Mouse (Mus musculus) heart, embryonic 16.5 days (tissue): ENCODE data around the gene Tmem171. TPM values are rescaled to one million over a fixed set of nuclear protein-coding genes. Genes with fewer than 3 reads are reported as not detected.

Experiments used
- ATAC-seq: fragments of 200-750 bp; cut with Nextera tagmentation; replicated peaks from 2 replicates; pipeline ENCODE4 v1.8.0; 2017; ENCODE audit warnings: moderate number of reproducible peaks; ENCODE audit not compliant: insufficient read depth, low FRiP score; ENCODE audit errors: extremely low read depth
- H3K27ac ChIP-seq: fragments of 300-500 bp; sonication (generic); 2 replicates; pipeline ENCODE4 v1.5.1; 2014; ENCODE audit warnings: mild to moderate bottlenecking, low read length, control low read depth, moderate library complexity
- H3K27me3 ChIP-seq: fragments of 300-500 bp; sonication (generic); 2 replicates; pipeline ENCODE4 v1.6.1; 2014; ENCODE audit warnings: low read length, mixed read lengths; ENCODE audit not compliant: control insufficient read depth, insufficient read depth
- H3K36me3 ChIP-seq: fragments of 300-500 bp; sonication (generic); 2 replicates; pipeline ENCODE4 v1.6.1; 2014; ENCODE audit not compliant: control insufficient read depth, insufficient read depth
- H3K4me1 ChIP-seq: fragments of 300-500 bp; sonication (generic); 2 replicates; pipeline ENCODE4 v1.6.1; 2014; ENCODE audit warnings: low read length, mixed read lengths; ENCODE audit not compliant: control insufficient read depth, insufficient read depth
- H3K4me2 ChIP-seq: fragments of 300-500 bp; sonication (generic); 2 replicates; pipeline ENCODE4 v1.6.1; 2014; ENCODE audit warnings: low read depth, mild to moderate bottlenecking, control low read depth, low read length
- H3K4me3 ChIP-seq: fragments of 300-500 bp; sonication (generic); 2 replicates; pipeline ENCODE4 v1.5.1; 2014; ENCODE audit warnings: mild to moderate bottlenecking, control low read depth, low read length
- H3K9ac ChIP-seq: fragments of 300-500 bp; sonication (generic); 2 replicates; pipeline ENCODE4 v1.6.1; 2014; ENCODE audit warnings: low read length, control low read depth
- H3K9me3 ChIP-seq: fragments of 300-500 bp; sonication (generic); replicated peaks from 2 replicates; pipeline ENCODE4 v1.6.1; 2016; ENCODE audit warnings: low read length; ENCODE audit not compliant: control insufficient read depth
- WGBS: fragments of 180-500 bp; shearing (Covaris S2); extraction: QIAGEN DNeasy Blood & Tissue Kit; methylation state at CpG from one replicate; pipeline ENCODE4 v1.1.7; 2014; 5-methylcytosine and 5-hydroxymethylcytosine counted together
- polyA plus RNA-seq: library from polyadenylated mRNA; unstranded; fragments of >200 nt; fragmentation: Nextera tagmentation; extraction: Ambion mirVana; gene quantifications from 2 replicates; pipeline ENCODE4 v1.2.1, GENCODE M21; 2015

Gene Tmem171
- polyA plus RNA-seq, 1 experiment from 2014 or later = 1.3 TPM

GRCm38 (mm10) chr13:98687931-98688330 lies 6.7 kb downstream of the Tmem171 start:
- no peak for ATAC-seq
- Histone ChIP-seq H3K9me3 (no peaks in the 10 kb centered on the region), H3K4me3 (no peak overlapping the region), H3K9ac (no peak overlapping the region), H3K4me2 (no peak overlapping the region), H3K4me1 (peaks cover 10% of the 10 kb centered on the region), H3K27me3 (no peaks in the 10 kb centered on the region), H3K36me3 (no peaks in the 10 kb centered on the region), H3K27ac (no peak overlapping the region)
- WGBS = 68% methylated on average over 9 of the region's 9 CpGs

GRCm38 (mm10) chr13:98684144-98684900 lies 10.3 kb downstream of the Tmem171 start:
- Histone ChIP-seq H3K4me2 (no peak overlapping the region), H3K4me1 (peaks cover 7% of the 10 kb centered on the region), H3K27me3 (no peaks in the 10 kb centered on the region), H3K9me3 (no peaks in the 10 kb centered on the region), H3K4me3 (no peak overlapping the region), H3K9ac (no peak overlapping the region), H3K36me3 (no peaks in the 10 kb centered on the region), H3K27ac (no peak overlapping the region)
- ATAC-seq = no peak
- 63% methylated on average over 9 of the region's 9 CpGs for WGBS

- Histone ChIP-seq H3K27ac (no peak overlapping the region), H3K4me1 (peaks cover 6% of the 10 kb centered on the region), H3K4me2 (no peak overlapping the region), H3K9ac (no peak overlapping the region), H3K27me3 (no peaks in the 10 kb centered on the region), H3K9me3 (no peaks in the 10 kb centered on the region), H3K4me3 (no peak overlapping the region), H3K36me3 (no peaks in the 10 kb centered on the region)
- no peak for ATAC-seq
- WGBS = 77% methylated on average over 2 of the region's 2 CpGs
Measured at GRCm38 (mm10) chr13:98683412-98683811, 11.2 kb downstream of the Tmem171 start.

- no peaks in the 10 kb centered on the region for H3K9me3 ChIP-seq
- H3K4me3 ChIP-seq = no peak overlapping the region
- no peak overlapping the region for H3K4me2 ChIP-seq
- no peaks in the 10 kb centered on the region for H3K27me3 ChIP-seq
- H3K9ac ChIP-seq = no peak overlapping the region
- H3K36me3 ChIP-seq = no peaks in the 10 kb centered on the region
- no peak overlapping the region for H3K27ac ChIP-seq
- ATAC-seq = 0 out of 2 replicates have a peak, but pooled peaks have one; percentile 18
- 81% methylated on average over 5 of the region's 5 CpGs for WGBS
- H3K4me1 ChIP-seq = peaks cover 6% of the 10 kb centered on the region
Measured at GRCm38 (mm10) chr13:98680470-98681060, 14.1 kb downstream of the Tmem171 start.

- H3K4me2 ChIP-seq = no peak overlapping the region
- H3K27ac ChIP-seq = no peak overlapping the region
- H3K4me3 ChIP-seq = no peak overlapping the region
- no peaks in the 10 kb centered on the region for H3K36me3 ChIP-seq
- no peak overlapping the region for H3K9ac ChIP-seq
- no peak for ATAC-seq
- H3K9me3 ChIP-seq = no peaks in the 10 kb centered on the region
- H3K4me1 ChIP-seq = peaks cover 6% of the 10 kb centered on the region
- H3K27me3 ChIP-seq = no peaks in the 10 kb centered on the region
- WGBS = 31% methylated on average over 4 of the region's 4 CpGs
Measured at GRCm38 (mm10) chr13:98679631-98680041, 15.0 kb downstream of the Tmem171 start.

GRCm38 (mm10) chr13:98679230-98679629 lies 15.4 kb downstream of the Tmem171 start:
- 90% methylated on average over 1 of the region's 1 CpGs for WGBS
- Histone ChIP-seq H3K36me3 (no peaks in the 10 kb centered on the region), H3K9ac (no peak overlapping the region), H3K27ac (no peak overlapping the region), H3K27me3 (no peaks in the 10 kb centered on the region), H3K4me2 (no peak overlapping the region), H3K4me3 (no peak overlapping the region), H3K4me1 (peaks cover 6% of the 10 kb centered on the region), H3K9me3 (no peaks in the 10 kb centered on the region)
- ATAC-seq = no peak

GRCm38 (mm10) chr13:98673922-98674321 lies 20.7 kb downstream of the Tmem171 start:
- H3K27me3 ChIP-seq = no peaks in the 10 kb centered on the region

GRCm38 (mm10) chr13:98669296-98669695 lies 25.3 kb downstream of the Tmem171 start:
- 72% methylated on average over 3 of the region's 3 CpGs for WGBS
- H3K4me1 ChIP-seq = no peaks in the 10 kb centered on the region

More at GRCm38 (mm10) chr13:98673922-98674321, 20.7 kb downstream of the Tmem171 start:
- H3K27ac ChIP-seq = no peak overlapping the region
- H3K9ac ChIP-seq = no peak overlapping the region
- no peak overlapping the region for H3K4me2 ChIP-seq
- H3K4me1 ChIP-seq = no peaks in the 10 kb centered on the region
- 62% methylated on average over 4 of the region's 4 CpGs for WGBS
- ATAC-seq = no peak
- no peaks in the 10 kb centered on the region for H3K36me3 ChIP-seq
- H3K9me3 ChIP-seq = no peaks in the 10 kb centered on the region
- no peak overlapping the region for H3K4me3 ChIP-seq

GRCm38 (mm10) chr13:98667316-98667715 lies 27.3 kb downstream of the Tmem171 start:
- H3K27me3 ChIP-seq = no peaks in the 10 kb centered on the region
- H3K4me1 ChIP-seq = no peaks in the 10 kb centered on the region
- 39% methylated on average over 3 of the region's 3 CpGs for WGBS
- no peak overlapping the region for H3K27ac ChIP-seq
- no peaks in the 10 kb centered on the region; the same call in 1 of the 2 replicates for H3K9me3 ChIP-seq
- H3K4me3 ChIP-seq = no peak overlapping the region
- H3K4me2 ChIP-seq = no peak overlapping the region
- H3K36me3 ChIP-seq = no peaks in the 10 kb centered on the region
- no peak overlapping the region for H3K9ac ChIP-seq
- ATAC-seq = no peak

More at GRCm38 (mm10) chr13:98669296-98669695, 25.3 kb downstream of the Tmem171 start:
- Histone ChIP-seq H3K36me3 (no peaks in the 10 kb centered on the region), H3K9ac (no peak overlapping the region), H3K4me3 (no peak overlapping the region), H3K27ac (no peak overlapping the region), H3K4me2 (no peak overlapping the region), H3K9me3 (no peaks in the 10 kb centered on the region), H3K27me3 (no peaks in the 10 kb centered on the region)
- ATAC-seq = no peak
